Mouse (Mus musculus) spleen, embryonic (tissue): ENCODE measurements at regions not wholly inside any gene's neighbourhood (a gene's known extent, or its start where the extent isn't known, plus 50 kb on each side); places are given as distances from the start of the nearest gene placed in this dataset.
"Not testable (repeated sequence)": the region's sequence is repeated elsewhere in the genome, so short reads cannot be mapped to it uniquely, and the experiment has no call there.

ENCODE experiments used
- CTCF ChIA-PET: fragments of 350-600 bp; sonication (Branson Sonifier 250); formaldehyde crosslinking; loops from one replicate; lab custom pipeline; 2022; lab: Charles Lee

DNA sequence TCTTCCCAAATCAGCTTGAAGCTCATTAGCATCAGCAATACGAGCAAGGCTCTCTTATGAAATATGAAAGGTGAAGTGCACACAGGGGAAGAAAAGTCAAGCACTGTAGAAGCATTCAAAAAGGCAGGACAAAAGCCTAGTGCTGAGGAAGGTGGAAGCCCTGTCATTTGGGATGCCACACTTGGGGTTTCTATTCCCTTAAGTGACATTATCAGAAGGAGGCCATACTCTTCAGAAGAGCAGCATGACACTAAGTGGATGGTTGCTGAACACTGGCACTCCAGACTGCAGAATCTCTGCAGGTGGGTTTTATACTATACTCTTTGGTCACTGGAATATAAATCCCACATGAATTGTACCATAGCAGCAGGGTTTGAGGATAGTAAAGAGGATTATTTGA lies 120.4 kb upstream of the Pcsk1 start:
- CTCF ChIA-PET: no interaction called here

- CTCF ChIA-PET: no interaction called here
These were observed 133.8 kb upstream of the Pcsk1 start for GRCm38 (mm10) chr13:74955876-74956275.

- CTCF ChIA-PET: not testable (repeated sequence)
These were observed 105.0 kb upstream of the Cast start for GRCm38 (mm10) chr13:74913655-74914054.

DNA sequence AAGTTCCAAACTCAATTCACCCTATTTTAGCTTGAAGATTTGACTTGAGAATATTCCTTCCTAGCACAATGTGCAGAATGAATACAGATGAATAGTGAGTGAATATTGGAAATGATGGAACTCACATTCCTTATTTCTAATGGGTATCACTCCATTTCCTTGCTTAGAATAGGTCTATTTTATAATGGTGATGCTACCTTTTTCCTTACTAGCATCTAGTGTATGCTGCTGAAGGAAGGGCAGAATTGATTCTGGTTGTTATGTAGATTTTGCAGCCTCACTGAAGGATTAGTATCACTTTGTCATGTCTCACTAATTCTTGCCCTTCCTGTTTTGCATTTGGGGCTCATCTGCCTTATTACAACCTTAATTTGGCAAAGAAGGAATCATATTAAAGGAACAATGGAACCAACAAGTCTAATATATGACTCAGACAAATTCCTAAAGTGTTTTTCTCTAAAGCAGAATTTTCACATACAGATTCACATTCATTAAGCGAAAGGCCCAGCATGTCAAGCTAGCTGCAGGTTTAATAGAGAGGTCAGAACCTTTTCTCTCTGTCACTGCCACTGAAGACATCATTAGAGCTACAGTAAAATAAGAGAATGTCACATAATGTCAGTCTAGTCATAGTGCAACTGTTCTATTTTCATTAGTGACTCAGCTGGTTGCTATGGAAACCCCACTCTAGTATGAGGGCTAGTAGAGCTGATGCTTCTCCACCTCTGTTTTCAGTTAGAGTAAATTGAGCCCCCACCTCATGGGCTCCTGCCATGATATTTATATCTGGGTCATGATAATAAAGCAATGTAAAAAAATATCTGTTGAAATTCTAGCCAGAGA lies 94.8 kb upstream of the Cast start:
- CTCF ChIA-PET: no interaction called here

- CTCF ChIA-PET: no interaction called here
These were observed 81.4 kb upstream of the Cast start for GRCm38 (mm10) chr13:74889859-74890469.

GRCm38 (mm10) chr13:74867720-74868119 lies 59.1 kb upstream of the Cast start:
- CTCF ChIA-PET: no interaction called here

DNA sequence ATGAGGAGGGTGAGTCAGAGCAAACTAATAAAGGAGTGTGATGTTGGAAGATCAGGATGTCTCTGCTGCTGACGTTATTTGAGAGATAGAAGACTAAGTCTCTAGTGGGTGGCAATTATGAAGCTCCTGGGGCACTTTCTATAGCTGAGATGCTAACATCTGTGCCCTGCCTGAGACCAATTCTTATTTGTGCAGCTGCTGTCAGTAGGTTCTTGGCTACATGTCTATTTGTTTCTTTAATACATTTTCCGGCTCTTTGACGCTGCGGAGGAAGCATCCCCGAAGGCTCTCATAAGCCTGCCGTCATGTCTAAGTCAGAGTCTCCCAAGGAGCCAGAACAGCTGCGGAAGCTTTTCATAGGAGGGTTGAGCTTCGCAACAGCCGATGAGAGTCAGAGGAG lies 55.4 kb upstream of the Cast start:
- CTCF ChIA-PET: interaction anchor here (0.5 kb wide), 1 partner anchor 709 kb away, joined by 5 read pairs; no protein-coding TSS in a partner anchor

GRCm38 (mm10) chr13:74861373-74861970 lies 52.9 kb upstream of the Cast start:
- CTCF ChIA-PET: interaction anchor here (0.7 kb wide), 1 partner anchor 936 kb away, joined by 3 read pairs; no protein-coding TSS in a partner anchor
